Mouse (Mus musculus) liver, adult 2 months (tissue): ENCODE measurements around the gene Haus5.

Experiments used
- CTCF ChIP-seq: fragments of 200-500 bp; IDR thresholded peaks from 2 replicates; pipeline ENCODE4 v1.5.1; 2011; ENCODE audit warnings: low read depth, low read length, control low read depth
- POLR2A ChIP-seq: fragments of 200-500 bp; IDR thresholded peaks from 2 replicates; pipeline ENCODE4 v1.6.1; 2011; ENCODE audit warnings: low read length, control low read depth; ENCODE audit not compliant: insufficient read depth; ENCODE audit errors: extremely low read depth

- TF ChIP-seq CTCF (no peak), POLR2A (no peak)
Measured at GRCm38 (mm10) chr7:30664529-30665200, at the start of gene Haus5.
